Mouse (Mus musculus) megakaryocyte, embryonic 14.5 days (primary cell): ENCODE measurements at regions not wholly inside any gene's neighbourhood (a gene's known extent, or its start where the extent isn't known, plus 50 kb on each side); places are given as distances from the start of the nearest gene placed in this dataset.

Source experiments
- FLI1 ChIP-seq: IDR thresholded peaks from 2 replicates; pipeline ENCODE4 v1.6.1; 2012; ENCODE audit warnings: low read length, inconsistent platforms, mixed read lengths
- GATA1 ChIP-seq: IDR thresholded peaks from 3 replicates; pipeline ENCODE4 v1.6.1; 2012; ENCODE audit warnings: mixed read lengths, low read length, inconsistent platforms, borderline replicate concordance

GRCm38 (mm10) chr12:69436839-69437501, 64.7 kb upstream of the Gm9887 start:
- TF ChIP-seq GATA1: no peak
- no peak for TF ChIP-seq FLI1
